Mouse (Mus musculus) T-helper 2 cell (primary cell): ENCODE measurements around the gene Abhd8.

Source experiments
- in situ Hi-C: fragments of 300-600 bp; cut with MboI, MseI; formaldehyde crosslinking; loops from one replicate; pipeline ENCODE4 v1.15.1; 2025; ENCODE audit warnings: high pct_unique_total_duplicates

Abhd8 gene

DNA sequence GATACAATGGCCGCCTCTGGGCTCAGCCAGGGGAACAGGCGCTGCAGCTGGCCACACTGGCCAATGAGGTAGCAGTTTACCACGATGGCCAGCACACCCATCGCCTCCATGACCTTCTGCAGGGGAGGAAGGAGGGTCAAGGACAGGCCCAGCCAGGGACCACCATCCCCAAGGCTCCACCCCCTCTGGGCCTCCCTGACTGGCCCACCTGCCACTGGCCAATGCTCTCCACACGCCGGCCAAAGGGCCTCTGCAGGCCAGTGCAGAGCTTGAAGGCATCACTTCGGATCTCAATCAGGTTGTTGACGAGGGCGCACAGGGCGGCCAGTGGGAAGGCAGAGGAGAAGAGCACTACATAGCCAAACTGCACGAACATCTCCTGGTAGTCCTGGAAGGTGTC lies 15.5 kb upstream of the Abhd8 start:
- in situ Hi-C loops = no loop called here

- in situ Hi-C loops = no loop called here
Observed at GRCm38 (mm10) chr8:71477196-71477845, 13.9 kb upstream of the Abhd8 start.

- in situ Hi-C loops = no loop called here
Observed at GRCm38 (mm10) chr8:71476099-71476940, 12.9 kb upstream of the Abhd8 start.

GRCm38 (mm10) chr8:71475702-71476075 lies 12.2 kb upstream of the Abhd8 start:
- in situ Hi-C loops = no loop called here

GRCm38 (mm10) chr8:71474785-71475701 lies 11.6 kb upstream of the Abhd8 start:
- in situ Hi-C loops = loop anchor here (25.0 kb wide), 1 partner anchor 1113 kb away; the partner anchor contains the start of genes Comp and Upf1

DNA sequence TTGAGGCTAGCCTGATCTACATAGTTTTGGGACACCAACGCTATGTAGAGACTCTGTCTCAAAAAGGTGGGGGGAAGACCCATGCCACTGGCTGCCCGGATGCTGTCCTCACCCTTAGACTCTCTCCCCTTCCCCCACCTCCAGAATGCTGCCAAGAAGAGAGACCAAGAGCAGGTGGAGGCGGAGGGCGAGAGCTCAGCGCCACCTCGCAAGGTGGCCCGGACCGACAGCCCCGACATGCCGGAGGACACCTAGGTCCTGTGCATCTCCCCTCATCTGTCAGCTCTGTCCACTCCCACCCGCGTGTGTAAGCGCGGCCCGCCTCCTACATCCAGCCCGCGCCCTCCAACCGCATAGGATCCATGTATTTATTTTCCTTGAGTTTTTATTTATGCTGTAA lies 10.9 kb upstream of the Abhd8 start:
- in situ Hi-C loops = loop anchor here (25.0 kb wide), 1 partner anchor 1112 kb away; the partner anchor contains the start of genes Comp and Upf1

DNA sequence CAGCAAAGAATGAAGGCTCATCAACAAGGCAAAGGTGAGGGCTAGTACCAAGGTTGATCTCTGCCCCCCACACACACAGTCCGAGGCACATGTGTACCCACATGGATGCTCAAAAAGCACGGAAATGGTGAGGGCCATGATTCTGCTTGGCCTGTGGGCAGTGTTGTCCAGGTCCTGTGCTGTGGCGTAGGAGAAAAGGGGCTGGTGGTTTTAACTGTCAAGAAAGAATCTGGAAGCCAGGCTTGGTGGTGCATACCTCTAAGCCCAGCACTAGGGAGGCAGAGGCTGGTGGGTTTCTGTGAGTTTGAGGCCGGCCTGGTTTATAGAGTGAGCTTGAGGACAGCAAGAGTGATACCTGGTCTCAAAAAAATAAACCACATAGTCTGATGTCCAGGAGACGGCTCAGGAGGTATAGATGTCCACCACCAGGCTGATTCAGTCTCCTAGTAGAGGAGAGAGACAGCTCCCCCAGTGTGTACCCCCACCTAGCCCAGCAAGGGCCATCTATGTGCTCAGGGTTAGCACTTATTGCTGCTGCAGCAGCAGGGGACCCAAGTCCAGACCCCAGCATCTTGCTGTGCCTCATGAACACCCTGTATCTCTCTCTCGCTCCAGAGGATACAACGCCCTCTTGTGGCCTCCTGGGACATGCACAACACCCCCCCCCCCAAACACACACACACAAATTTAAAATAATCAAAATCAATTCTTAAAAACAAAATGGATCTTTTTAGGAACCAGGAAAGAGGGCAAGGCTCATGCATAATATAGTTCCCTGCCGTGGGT lies 9.3 kb upstream of the Abhd8 start:
- in situ Hi-C loops = loop anchor here (25.0 kb wide), 1 partner anchor 1110 kb away; the partner anchor contains the start of genes Comp and Upf1

- in situ Hi-C loops = loop anchor here (25.0 kb wide), 1 partner anchor 1110 kb away; the partner anchor contains the start of genes Comp and Upf1
Observed at GRCm38 (mm10) chr8:71471861-71472260, 8.4 kb upstream of the Abhd8 start.

- in situ Hi-C loops = loop anchor here (25.0 kb wide), 1 partner anchor 1109 kb away; the partner anchor contains the start of genes Comp and Upf1
Observed at GRCm38 (mm10) chr8:71470913-71471255, 7.4 kb upstream of the Abhd8 start.

GRCm38 (mm10) chr8:71470146-71470912 lies 6.9 kb upstream of the Abhd8 start:
- in situ Hi-C loops = loop anchor here (25.0 kb wide), 1 partner anchor 1108 kb away; the partner anchor contains the start of genes Comp and Upf1

DNA sequence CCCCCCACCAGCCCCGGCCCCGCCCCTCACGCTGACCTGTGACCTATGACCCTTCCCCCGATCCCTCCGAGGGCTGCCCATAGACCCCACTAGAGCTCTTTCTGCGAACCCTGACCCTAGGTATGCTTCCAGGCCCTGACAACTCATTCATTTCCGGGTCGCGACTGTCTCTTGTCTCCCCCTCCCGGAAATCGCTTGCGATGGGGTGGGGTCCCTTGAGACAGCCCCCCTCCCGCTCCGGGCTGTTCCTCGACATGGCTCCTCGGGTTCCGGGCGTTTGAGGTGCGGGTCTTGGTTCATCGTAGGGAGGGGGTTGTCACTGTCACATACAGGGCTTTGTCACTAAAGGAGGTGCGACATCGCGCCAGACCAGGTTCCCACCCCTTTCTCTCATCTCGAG lies 6.0 kb upstream of the Abhd8 start:
- in situ Hi-C loops = loop anchor here (10.0 to 25.0 kb wide), 2 partner anchors 575 to 1107 kb away; partner anchors contain the start of genes Comp, Rpl18a, Slc5a5 and Upf1

GRCm38 (mm10) chr8:71468916-71469315 lies 5.5 kb upstream of the Abhd8 start, which contains the start of gene Dda1:
Gene Dda1, plus strand, starts transcription at chr8:71469199.
- in situ Hi-C loops = loop anchor here (10.0 to 25.0 kb wide), 2 partner anchors 574 to 1107 kb away; partner anchors contain the start of genes Comp, Rpl18a, Slc5a5 and Upf1

- in situ Hi-C loops = loop anchor here (10.0 to 25.0 kb wide), 2 partner anchors 573 to 1106 kb away; partner anchors contain the start of genes Comp, Rpl18a, Slc5a5 and Upf1
Observed at GRCm38 (mm10) chr8:71468001-71468400, 4.5 kb upstream of the Abhd8 start.

GRCm38 (mm10) chr8:71467201-71467600 lies 3.7 kb upstream of the Abhd8 start:
- in situ Hi-C loops = loop anchor here (10.0 to 25.0 kb wide), 2 partner anchors 572 to 1105 kb away; partner anchors contain the start of genes Comp, Rpl18a, Slc5a5 and Upf1

DNA sequence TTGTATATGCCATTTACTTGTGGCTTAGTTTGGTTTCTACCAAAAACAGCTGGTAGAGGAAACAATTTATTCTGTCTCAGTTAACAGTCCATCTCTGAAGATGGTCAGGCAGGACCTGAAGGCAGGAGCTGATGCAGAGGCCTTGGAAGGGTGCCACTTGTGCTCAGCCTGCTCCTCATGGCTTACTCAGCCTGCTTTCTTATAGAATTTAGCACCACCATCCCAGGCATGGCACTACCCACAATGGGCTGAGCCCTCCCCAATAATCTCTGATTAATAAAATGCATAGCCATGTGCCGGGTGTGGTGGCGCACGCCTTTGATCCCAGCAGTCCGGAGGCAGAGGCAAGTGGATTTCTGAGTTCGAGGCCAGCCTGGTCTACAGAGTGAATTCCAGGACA lies 2.7 kb upstream of the Abhd8 start:
- in situ Hi-C loops = loop anchor here (10.0 to 25.0 kb wide), 2 partner anchors 571 to 1104 kb away; partner anchors contain the start of genes Comp, Rpl18a, Slc5a5 and Upf1

DNA sequence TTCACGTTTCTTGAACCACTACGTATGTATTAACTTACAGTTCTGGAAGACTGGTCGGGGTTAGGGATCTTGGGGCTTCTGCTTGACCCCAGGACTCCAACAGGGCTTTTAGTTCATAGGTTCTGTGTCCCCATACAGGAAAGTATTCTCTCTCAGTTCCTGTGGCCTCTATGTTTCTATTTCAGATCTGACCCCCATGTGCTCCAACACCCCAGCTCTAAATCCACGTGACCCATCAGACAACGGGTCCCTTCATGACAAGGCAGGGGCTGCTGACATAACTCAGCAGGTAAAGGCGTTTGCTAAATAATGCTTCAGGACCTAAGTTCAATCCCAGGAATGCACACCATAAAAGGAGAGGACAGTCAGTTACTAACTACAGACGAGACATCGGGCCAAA lies 2.3 kb upstream of the Abhd8 start:
- in situ Hi-C loops = loop anchor here (10.0 to 25.0 kb wide), 2 partner anchors 571 to 1103 kb away; partner anchors contain the start of genes Comp, Rpl18a, Slc5a5 and Upf1

- in situ Hi-C loops = loop anchor here (5.0 to 25.0 kb wide), 3 partner anchors 93 to 1103 kb away; partner anchors contain the start of genes Comp, Ocel1, Rpl18a and Slc5a5
Observed at GRCm38 (mm10) chr8:71464513-71465500, 1.4 kb upstream of the Abhd8 start, which contains the start of gene Mrpl34. Gene Mrpl34, plus strand, starts transcription at chr8:71464959.
